Comparison of ENCODE assay signal across 14 mouse cellular contexts in the genomic region with DNA sequence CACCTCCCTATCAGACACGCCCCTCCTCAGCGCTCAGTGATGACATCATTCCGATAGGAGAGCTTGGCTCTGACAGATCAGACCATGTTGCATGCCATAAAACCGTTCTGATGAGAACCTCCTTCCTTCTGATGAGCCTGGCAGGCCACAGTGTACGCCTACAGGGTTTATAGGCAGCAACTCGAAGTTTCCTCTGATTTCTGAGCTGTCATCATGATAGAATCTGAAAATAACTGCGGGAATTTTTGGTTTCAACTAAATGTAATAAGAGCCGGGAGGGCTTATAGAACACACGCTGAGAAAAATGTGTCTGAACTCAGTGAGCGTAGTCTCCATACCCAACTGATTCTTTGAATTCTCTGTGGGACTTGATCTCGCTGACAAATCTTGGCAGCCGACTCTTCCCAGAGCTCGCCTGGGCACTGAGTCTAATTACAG. TPM values are rescaled to one million over a fixed set of nuclear protein-coding genes. Genes with fewer than 3 reads are reported as not detected.
A peak's percentile ranks its signal among the peaks of the same experiment; 100 is the strongest.
DNase-seq lines count a peak whose midpoint lies in the region; ATAC-seq and TF ChIP-seq lines count a peak whose summit lies in the region.
"Had no signal": no experiment of that assay in that cellular context is flagged by ENCODE, and none has a peak within 500 bp of the region (broad histone marks: within the 10 kb centered on the region; RNA-seq: fewer than 3 reads in every experiment).

No protein-coding gene starts in this region.

- peak; percentile 44 for DNase-seq in forebrain, embryonic 14.5 days (ENCODE audit: low spot score)
- no peak for DNase-seq in forebrain, embryonic 10.5 days (ENCODE audit: extremely low spot score, low spot score)
- DNase-seq in left cerebral cortex, adult 2 months (ENCODE audit: extremely low spot score in 1 of 2, low spot score in 2 of 2) = peak in 1 of 2 experiments; percentile 25
- DNase-seq in left cerebral cortex, adult 18-20 months (ENCODE audit: low spot score in 2 of 2) = no peak
- DNase-seq in brain, adult 2 months (ENCODE audit: low read depth, low spot score) = peak; percentile 71
- no peak for DNase-seq in heart, adult 9 months (ENCODE audit: low spot score in 2 of 2)
- no peak for DNase-seq in gastrocnemius, postnatal 14 days
- DNase-seq: cerebellum, postnatal 36 days had no signal

- no peak overlapping the region for H3K4me2 ChIP-seq in forebrain, embryonic 14.5 days (ENCODE audit: low read length)
- no peak overlapping the region for H3K4me2 ChIP-seq in limb, embryonic 15.5 days
- H3K4me2 ChIP-seq: embryonic facial prominence, embryonic 12.5 days; intestine, embryonic 15.5 days; kidney, embryonic 15.5 days; limb, embryonic 12.5 days; neural tube, embryonic 12.5 days had no signal

- no peaks in the 10 kb centered on the region for H3K9me3 ChIP-seq in forebrain, embryonic 14.5 days (replicated peaks; ENCODE audit: control insufficient read depth, low read length)
- H3K9me3 ChIP-seq in forebrain, embryonic 10.5 days = no peaks in the 10 kb centered on the region
- no peaks in the 10 kb centered on the region for H3K9me3 ChIP-seq in limb, embryonic 15.5 days
- H3K9me3 ChIP-seq: embryonic facial prominence, embryonic 12.5 days; intestine, embryonic 15.5 days; kidney, embryonic 15.5 days; limb, embryonic 12.5 days; neural tube, embryonic 12.5 days had no signal

- H3K36me3 ChIP-seq in forebrain, embryonic 14.5 days (ENCODE audit: control insufficient read depth, insufficient read depth, low read length) = no peaks in the 10 kb centered on the region
- H3K36me3 ChIP-seq in forebrain, embryonic 10.5 days (replicated peaks) = no peaks in the 10 kb centered on the region
- H3K36me3 ChIP-seq in limb, embryonic 15.5 days = no peaks in the 10 kb centered on the region
- H3K36me3 ChIP-seq: embryonic facial prominence, embryonic 12.5 days; intestine, embryonic 15.5 days; kidney, embryonic 15.5 days; limb, embryonic 12.5 days; neural tube, embryonic 12.5 days had no signal

- intact Hi-C loops in left cerebral cortex, adult 2 months (cut with DNase I) = no loop called here
- intact Hi-C loops in gastrocnemius, postnatal 14 days (cut with DNase I; ENCODE audit: low total_unique reads) = no loop called here

- H3K4me1 ChIP-seq in forebrain, embryonic 14.5 days (ENCODE audit: control insufficient read depth, insufficient read depth, low read length) = no peaks in the 10 kb centered on the region
- H3K4me1 ChIP-seq in forebrain, embryonic 10.5 days = no peaks in the 10 kb centered on the region
- H3K4me1 ChIP-seq in limb, embryonic 15.5 days = peaks cover 6% of the 10 kb centered on the region
- H3K4me1 ChIP-seq: embryonic facial prominence, embryonic 12.5 days; intestine, embryonic 15.5 days; kidney, embryonic 15.5 days; limb, embryonic 12.5 days; neural tube, embryonic 12.5 days had no signal

- no peak for TF ChIP-seq CTCF in left cerebral cortex, adult 2 months (IDR thresholded peaks at IDR 0.05)

- H3K9ac ChIP-seq in forebrain, embryonic 14.5 days (ENCODE audit: low read length) = no peak overlapping the region
- no peak overlapping the region for H3K9ac ChIP-seq in limb, embryonic 15.5 days
- H3K9ac ChIP-seq: embryonic facial prominence, embryonic 12.5 days; intestine, embryonic 15.5 days; kidney, embryonic 15.5 days; limb, embryonic 12.5 days; neural tube, embryonic 12.5 days had no signal

- 65% methylated on average over 13 of the region's 13 CpGs for WGBS in forebrain, embryonic 14.5 days
- WGBS in forebrain, embryonic 10.5 days = 84% methylated on average over 13 of the region's 13 CpGs
- 51% methylated on average over 13 of the region's 13 CpGs for WGBS in limb, embryonic 15.5 days

- no peaks in the 10 kb centered on the region for H3K27me3 ChIP-seq in forebrain, embryonic 14.5 days (replicated peaks; ENCODE audit: control insufficient read depth, insufficient read depth, low read length)
- H3K27me3 ChIP-seq in forebrain, embryonic 10.5 days (ENCODE audit: poor library complexity, severe bottlenecking) = no peaks in the 10 kb centered on the region
- no peaks in the 10 kb centered on the region for H3K27me3 ChIP-seq in limb, embryonic 15.5 days
- H3K27me3 ChIP-seq: embryonic facial prominence, embryonic 12.5 days; intestine, embryonic 15.5 days; kidney, embryonic 15.5 days; limb, embryonic 12.5 days; neural tube, embryonic 12.5 days had no signal

- H3K4me3 ChIP-seq in forebrain, embryonic 14.5 days (ENCODE audit: low read depth, low read length) = no peak overlapping the region
- no peak overlapping the region for H3K4me3 ChIP-seq in forebrain, embryonic 10.5 days
- H3K4me3 ChIP-seq in left cerebral cortex, adult 2 months = no peak overlapping the region
- no peak overlapping the region for H3K4me3 ChIP-seq in limb, embryonic 15.5 days
- H3K4me3 ChIP-seq: embryonic facial prominence, embryonic 12.5 days; intestine, embryonic 15.5 days; kidney, embryonic 15.5 days; limb, embryonic 12.5 days; neural tube, embryonic 12.5 days had no signal

- ATAC-seq in forebrain, embryonic 14.5 days = peak; percentile 62; the same call in 1 of the 2 replicates
- ATAC-seq in limb, embryonic 15.5 days (ENCODE audit: insufficient number of reproducible peaks, low FRiP score, low TSS enrichment, low read depth) = no peak
- ATAC-seq: intestine, embryonic 15.5 days had no signal

- 0 out of 2 replicates have a peak overlapping the region, but pooled peaks have one; percentile 16 for H3K27ac ChIP-seq in forebrain, embryonic 14.5 days (ENCODE audit: low read depth, low read length)
- H3K27ac ChIP-seq in forebrain, embryonic 10.5 days = no peak overlapping the region
- peak overlapping the region; percentile 45 for H3K27ac ChIP-seq in left cerebral cortex, adult 2 months
- H3K27ac ChIP-seq in limb, embryonic 15.5 days = 0 out of 2 replicates have a peak overlapping the region, but pooled peaks have one; percentile 2
- H3K27ac ChIP-seq: embryonic facial prominence, embryonic 12.5 days; intestine, embryonic 15.5 days; kidney, embryonic 15.5 days; limb, embryonic 12.5 days; neural tube, embryonic 12.5 days had no signal

RNA-seq across cellular contexts. Expression of gene Sh3rf3, which starts 20.6 kb away (rescaled TPM):
- 5.8 and 10.3 TPM in 2 replicates for polyA plus RNA-seq in forebrain, embryonic 14.5 days (2014; fragmentation: Nextera tagmentation; extraction: Ambion mirVana)
- 0.36 and 0.48 TPM in 2 replicates for polyA plus RNA-seq in forebrain, embryonic 10.5 days (2016; fragmentation: Nextera tagmentation; extraction: Ambion mirVana)
- total RNA-seq in left cerebral cortex, adult 2 months (2021) = 10 to 100 TPM; 48.3 to 55.2 TPM
- 10 to 100 TPM; 43.7 to 45.5 TPM for total RNA-seq in left cerebral cortex, adult 18-20 months (2021)
- polyA plus RNA-seq in limb, embryonic 15.5 days (2015; fragmentation: Nextera tagmentation; extraction: Ambion mirVana) = 2.1 and 3.6 TPM in 2 replicates
- 1 to 10 TPM; 1.2 to 2.1 TPM for total RNA-seq in gastrocnemius, postnatal 14 days (2021)

Comparison
In these comparisons a context has a peak if more than half of its experiments do, and no peak if none do; other contexts are left out.
1. DNase-seq: peak in forebrain, embryonic 14.5 days (single experiment) and brain, adult 2 months (single experiment); none in forebrain, embryonic 10.5 days (single experiment), left cerebral cortex, adult 18-20 months (0 of 2), heart, adult 9 months (0 of 2) and gastrocnemius, postnatal 14 days (single experiment).
2. RNA of gene Sh3rf3, which starts 20.6 kb away (total RNA-seq): 48.3 to 55.2 TPM in left cerebral cortex, adult 2 months and 43.7 to 45.5 TPM in left cerebral cortex, adult 18-20 months; 1.2 to 2.1 TPM in gastrocnemius, postnatal 14 days; every median in the first group is over 10 times any median in the second.